In genomic region chr17:78388101-78388847, GRCm38 (mm10) we compare ENCODE assay signal across 21 mouse cellular contexts. TPM values are rescaled to one million over a fixed set of nuclear protein-coding genes. Genes with fewer than 3 reads are reported as not detected.
DNase-seq lines count a peak whose midpoint lies in the region; ATAC-seq and TF ChIP-seq lines count a peak whose summit lies in the region.
"Had no signal": no experiment of that assay in that cellular context is flagged by ENCODE, and none has a peak within 500 bp of the region (broad histone marks: within the 10 kb centered on the region; RNA-seq: fewer than 3 reads in every experiment).

No protein-coding gene starts in this region.

- DNase-seq in heart, adult 11 months, result peak; percentile 64
- no peak for DNase-seq in heart, adult 2 months
- DNase-seq in lung, postnatal 0 days (ENCODE audit: low spot score), result peak; percentile 36
- no peak for DNase-seq in lung, postnatal 36 days
- no peak for DNase-seq in cerebellum, adult 18-20 months
- no peak for DNase-seq in testis, postnatal 10 days (ENCODE audit: low spot score)
- DNase-seq: cerebellum, postnatal 10 days; embryo, embryonic 11 days; heart, postnatal 14 days; lung, postnatal 4 days; retina, postnatal 1 day; thymus, adult 2 months had no signal

- H3K9me3 ChIP-seq in lung, postnatal 0 days (ENCODE audit: low read length), result no peaks in the 10 kb centered on the region
- no peaks in the 10 kb centered on the region for H3K9me3 ChIP-seq in liver, embryonic 15.5 days (replicated peaks)
- H3K9me3 ChIP-seq: limb, embryonic 13.5 days; neural tube, embryonic 15.5 days had no signal

- no peak for TF ChIP-seq CTCF in heart, adult 2 months (IDR thresholded peaks at IDR 0.05)
- TF ChIP-seq CTCF in lung, postnatal 0 days (IDR thresholded peaks at IDR 0.05), result no peak

- no peak for TF ChIP-seq EP300 in heart, adult 2 months (IDR thresholded peaks at IDR 0.05; ENCODE audit: insufficient read depth, low read depth, low read length)
- no peak for TF ChIP-seq EP300 in lung, postnatal 0 days (IDR thresholded peaks at IDR 0.05)

- H3K27ac ChIP-seq in heart, adult 2 months, result no peak overlapping the region
- no peak overlapping the region for H3K27ac ChIP-seq in lung, postnatal 0 days (ENCODE audit: low read length)
- peak overlapping the region; percentile 55 for H3K27ac ChIP-seq in liver, embryonic 15.5 days (replicated peaks)
- H3K27ac ChIP-seq: hindbrain, postnatal 0 days; left cerebral cortex, adult 2 months; limb, embryonic 13.5 days; neural tube, embryonic 15.5 days had no signal

- H3K27me3 ChIP-seq in heart, adult 2 months (ENCODE audit: control insufficient read depth, insufficient read depth, low read length), result no peaks in the 10 kb centered on the region
- H3K27me3 ChIP-seq in lung, postnatal 0 days (replicated peaks; ENCODE audit: insufficient read depth, low read length), result no peaks in the 10 kb centered on the region
- no peaks in the 10 kb centered on the region for H3K27me3 ChIP-seq in liver, embryonic 15.5 days
- H3K27me3 ChIP-seq: CH12.LX; limb, embryonic 13.5 days; neural tube, embryonic 15.5 days had no signal

- H3K4me1 ChIP-seq in heart, adult 2 months (ENCODE audit: control insufficient read depth, insufficient read depth, low read length), result no peaks in the 10 kb centered on the region
- no peaks in the 10 kb centered on the region for H3K4me1 ChIP-seq in lung, postnatal 0 days (ENCODE audit: insufficient read depth, low read depth, low read length)
- peaks cover 5% of the 10 kb centered on the region; the same call in 1 of the 2 replicates for H3K4me1 ChIP-seq in liver, embryonic 15.5 days (replicated peaks)
- H3K4me1 ChIP-seq: neural tube, embryonic 15.5 days had no signal

- H3K4me2 ChIP-seq in lung, postnatal 0 days (replicated peaks; ENCODE audit: low read depth, low read length), result no peak overlapping the region
- no peak overlapping the region for H3K4me2 ChIP-seq in liver, embryonic 15.5 days
- H3K4me2 ChIP-seq: limb, embryonic 13.5 days; midbrain, embryonic 11.5 days; neural tube, embryonic 15.5 days had no signal

- peak; percentile 70 for ATAC-seq in lung, postnatal 0 days
- ATAC-seq in liver, embryonic 15.5 days (ENCODE audit: insufficient read depth), result peak; percentile 81
- ATAC-seq in activated CD4-positive, CD25-positive, alpha-beta regulatory T cell, adult 4 months, result no peak
- ATAC-seq: forebrain, embryonic 14.5 days; hindbrain, postnatal 0 days had no signal

- TF ChIP-seq POLR2A in heart, adult 2 months (IDR thresholded peaks at IDR 0.05; ENCODE audit: insufficient read depth, low read depth, low read length), result no peak

- intact Hi-C loops in heart, adult 2 months (cut with DNase I), result loop anchor here (5.0 kb wide), 1 partner anchor 44 kb away; no protein-coding TSS in a partner anchor

- 83% methylated on average over 9 of the region's 9 CpGs for WGBS in heart, adult 2 months
- 60% methylated on average over 9 of the region's 9 CpGs for WGBS in lung, postnatal 0 days
- 71% methylated on average over 9 of the region's 9 CpGs for WGBS in liver, embryonic 15.5 days (ENCODE audit: insufficient replicate concordance)

- H3K4me3 ChIP-seq in heart, adult 2 months, result no peak overlapping the region
- no peak overlapping the region for H3K4me3 ChIP-seq in lung, postnatal 0 days (ENCODE audit: low read depth, low read length)
- H3K4me3 ChIP-seq in liver, embryonic 15.5 days (replicated peaks), result no peak overlapping the region
- H3K4me3 ChIP-seq: left cerebral cortex, adult 2 months; limb, embryonic 13.5 days; neural tube, embryonic 15.5 days had no signal

- 0 out of 2 replicates have a peak, but pooled peaks cover 3% of the 10 kb centered on the region for H3K79me2 ChIP-seq in heart, adult 2 months (replicated peaks; ENCODE audit: control insufficient read depth, insufficient read depth, low read length)

- no peak overlapping the region for H3K9ac ChIP-seq in heart, adult 2 months (ENCODE audit: low read depth, low read length)
- no peak overlapping the region for H3K9ac ChIP-seq in lung, postnatal 0 days (replicated peaks; ENCODE audit: low read depth)
- no peak overlapping the region for H3K9ac ChIP-seq in liver, embryonic 15.5 days
- H3K9ac ChIP-seq: limb, embryonic 13.5 days; neural tube, embryonic 15.5 days had no signal

- H3K36me3 ChIP-seq in heart, adult 2 months (ENCODE audit: control insufficient read depth, insufficient read depth, low read length), result peaks cover 13% of the 10 kb centered on the region
- H3K36me3 ChIP-seq in lung, postnatal 0 days (ENCODE audit: insufficient read depth, low read length), result no peaks in the 10 kb centered on the region
- no peaks in the 10 kb centered on the region for H3K36me3 ChIP-seq in liver, embryonic 15.5 days (replicated peaks)
- H3K36me3 ChIP-seq: neural tube, embryonic 15.5 days had no signal

RNA-seq across cellular contexts. Expression of gene Fez2, which starts 29.7 kb away (rescaled TPM):
- total RNA-seq in heart, adult 2 months (2021), result 10 to 100 TPM; 76.7 to 80.1 TPM
- polyA plus RNA-seq in heart, adult 2 months (2012; rRNA removed), result 50.4 and 79.4 TPM in 2 replicates
- polyA plus RNA-seq in lung, postnatal 0 days (2015; fragmentation: Nextera tagmentation; extraction: Ambion mirVana), result 39.2 and 39.6 TPM in 2 replicates
- 18.7 TPM in 2 replicates for polyA plus RNA-seq in liver, embryonic 15.5 days (2015; fragmentation: Nextera tagmentation; extraction: Ambion mirVana)
- 10 to 100 TPM; 11.2 to 13.9 TPM for polyA plus RNA-seq in activated CD4-positive, CD25-positive, alpha-beta regulatory T cell, adult 4 months (2017; shearing (Covaris generic))

Comparison
In these comparisons a context has a peak if more than half of its experiments do, and no peak if none do; other contexts are left out.
1. DNase-seq: peak in heart, adult 11 months (single experiment) and lung, postnatal 0 days (single experiment); none in heart, adult 2 months (0 of 2), lung, postnatal 36 days (single experiment), cerebellum, adult 18-20 months (0 of 2) and testis, postnatal 10 days (single experiment).